Mouse (Mus musculus) adrenal gland, postnatal 10 days (tissue): ENCODE results near the gene Ttc3. TPM values are rescaled to one million over a fixed set of nuclear protein-coding genes. Genes with fewer than 3 reads are reported as not detected.

Source experiments
- DNase-seq: peaks from one replicate; pipeline ENCODE4 v3.0.0; 2021; ENCODE audit warnings: mixed read lengths
- total RNA-seq, 2 experiments: library from RNA; stranded (reverse); gene quantifications; 2 replicates each; pipeline ENCODE4 v1.2.3; 2021

Ttc3 gene
- total RNA-seq, 2 experiments from 2014 or later = 94.4 to 116 TPM

- no peak for DNase-seq
Measured at GRCm38 (mm10) chr16:94507071-94507470, 136.7 kb downstream of the Ttc3 start.

GRCm38 (mm10) chr16:94508769-94509168 is 138.4 kb downstream of the Ttc3 start:
- DNase-seq = no peak

- DNase-seq = no peak
Measured at GRCm38 (mm10) chr16:94509983-94510382, 139.6 kb downstream of the Ttc3 start.

GRCm38 (mm10) chr16:94517606-94518005 is 147.2 kb downstream of the Ttc3 start:
- DNase-seq = no peak

Other genes with a start within 250 kb of the Ttc3 start
- gene Hlcs, start 57.0 kb upstream of the Ttc3 start, total RNA-seq = 10 to 100 TPM; 11.9 to 13.5 TPM
- 1 to 10 TPM; 3.8 to 4.0 TPM for gene Ripply3, start 42.2 kb upstream of the Ttc3 start, total RNA-seq
- 10 to 100 TPM; 63.3 to 66.8 TPM for gene Pigp, start 1.2 kb downstream of the Ttc3 start, total RNA-seq
- gene Vps26c, start 156.2 kb downstream of the Ttc3 start, total RNA-seq = 10 to 100 TPM; 40.8 to 52.8 TPM
- gene Dyrk1a, start 199.4 kb downstream of the Ttc3 start, total RNA-seq = 10 to 100 TPM; 59.7 to 62.7 TPM